Comparison of ENCODE assay signal across 8 mouse cellular contexts in genomic region chr8:95634063-95634340, GRCm38 (mm10). TPM values are rescaled to one million over a fixed set of nuclear protein-coding genes. Genes with fewer than 3 reads are reported as not detected.
DNase-seq lines count a peak whose midpoint lies in the region; ATAC-seq lines count a peak whose summit lies in the region.

No protein-coding gene starts in this region.

- no peak for ATAC-seq in kidney, embryonic 14.5 days (ENCODE audit: low FRiP score, low TSS enrichment)
- ATAC-seq in forebrain, embryonic 16.5 days = no peak

- H3K36me3 ChIP-seq in kidney, embryonic 14.5 days (ENCODE audit: control insufficient read depth, insufficient read depth, low read length) = peaks cover 6% of the 10 kb centered on the region; the same call in 1 of the 2 replicates
- H3K36me3 ChIP-seq in forebrain, embryonic 16.5 days (ENCODE audit: control insufficient read depth, insufficient read depth) = no peaks in the 10 kb centered on the region
- H3K36me3 ChIP-seq in midbrain, embryonic 10.5 days = peaks cover 15% of the 10 kb centered on the region

- no peaks in the 10 kb centered on the region for H3K9me3 ChIP-seq in kidney, embryonic 14.5 days (ENCODE audit: control insufficient read depth, low read length)
- no peaks in the 10 kb centered on the region for H3K9me3 ChIP-seq in forebrain, embryonic 16.5 days (ENCODE audit: control insufficient read depth, low read length)
- no peaks in the 10 kb centered on the region for H3K9me3 ChIP-seq in midbrain, embryonic 10.5 days (replicated peaks)

- no peak for DNase-seq in kidney, postnatal 10 days
- DNase-seq in NIH3T3 (ENCODE audit: low read depth) = peak; percentile 10
- no peak for DNase-seq in midbrain, embryonic 10.5 days (ENCODE audit: low spot score)
- no peak for DNase-seq in spleen, postnatal 14 days (ENCODE audit: low spot score in 2 of 2)
- no peak for DNase-seq in urinary bladder, postnatal 25 days (ENCODE audit: low spot score)
- no peak for DNase-seq in cerebellum, adult 11-12 months

- H3K4me1 ChIP-seq in kidney, embryonic 14.5 days (ENCODE audit: control insufficient read depth, insufficient read depth, low read length) = no peaks in the 10 kb centered on the region; the same call in 1 of the 2 replicates
- H3K4me1 ChIP-seq in forebrain, embryonic 16.5 days (replicated peaks; ENCODE audit: control insufficient read depth, insufficient read depth, low read length) = peaks cover 9% of the 10 kb centered on the region
- H3K4me1 ChIP-seq in midbrain, embryonic 10.5 days = peaks cover 11% of the 10 kb centered on the region

- peak overlapping the region; percentile 70 for H3K9ac ChIP-seq in kidney, embryonic 14.5 days (ENCODE audit: low read depth, low read length)
- peak overlapping the region; percentile 68 for H3K9ac ChIP-seq in forebrain, embryonic 16.5 days (replicated peaks; ENCODE audit: low read depth, low read length)

- WGBS in kidney, embryonic 14.5 days = 5% methylated on average over 6 of the region's 6 CpGs
- 2% methylated on average over 6 of the region's 6 CpGs for WGBS in forebrain, embryonic 16.5 days
- 6% methylated on average over 6 of the region's 6 CpGs for WGBS in midbrain, embryonic 10.5 days

- no peak overlapping the region for H3K27ac ChIP-seq in kidney, embryonic 14.5 days (ENCODE audit: low read depth, low read length)
- H3K27ac ChIP-seq in forebrain, embryonic 16.5 days (ENCODE audit: low read length) = no peak overlapping the region
- peak overlapping the region; percentile 87 for H3K27ac ChIP-seq in midbrain, embryonic 10.5 days (replicated peaks)

- peak overlapping the region; percentile 63 for H3K4me2 ChIP-seq in kidney, embryonic 14.5 days (replicated peaks; ENCODE audit: low read depth, low read length)
- peak overlapping the region; percentile 89 for H3K4me2 ChIP-seq in forebrain, embryonic 16.5 days (ENCODE audit: low read length)

- peak overlapping the region; percentile 78 for H3K4me3 ChIP-seq in kidney, embryonic 14.5 days (ENCODE audit: low read length)
- peak overlapping the region; percentile 58 for H3K4me3 ChIP-seq in forebrain, embryonic 16.5 days (replicated peaks; ENCODE audit: low read length)
- peak overlapping the region; percentile 94 for H3K4me3 ChIP-seq in midbrain, embryonic 10.5 days

- no peaks in the 10 kb centered on the region for H3K27me3 ChIP-seq in kidney, embryonic 14.5 days (ENCODE audit: control insufficient read depth, insufficient read depth, low read length)
- H3K27me3 ChIP-seq in forebrain, embryonic 16.5 days (replicated peaks; ENCODE audit: control insufficient read depth, insufficient read depth, low read length) = no peaks in the 10 kb centered on the region; the same call in 1 of the 2 replicates
- peaks cover 12% of the 10 kb centered on the region for H3K27me3 ChIP-seq in midbrain, embryonic 10.5 days (ENCODE audit: low read depth, poor library complexity, severe bottlenecking)

RNA-seq across cellular contexts. Expression of gene Gins3, which starts 0.7 kb away (rescaled TPM):
- 17.3 and 27.0 TPM in 2 replicates for polyA plus RNA-seq in kidney, embryonic 14.5 days (2014; fragmentation: Nextera tagmentation; extraction: Ambion mirVana)
- 10.8 and 11.5 TPM in 2 replicates for polyA plus RNA-seq in forebrain, embryonic 16.5 days (2015; fragmentation: Nextera tagmentation; extraction: Ambion mirVana)
- polyA plus RNA-seq in midbrain, embryonic 10.5 days (2016; fragmentation: Nextera tagmentation; extraction: Ambion mirVana) = 31.2 and 31.7 TPM in 2 replicates

RNA-seq across cellular contexts. Expression of gene Ndrg4, which starts 42.8 kb away (rescaled TPM):
- polyA plus RNA-seq in kidney, embryonic 14.5 days (2014; fragmentation: Nextera tagmentation; extraction: Ambion mirVana) = 6.7 and 11.4 TPM in 2 replicates
- polyA plus RNA-seq in forebrain, embryonic 16.5 days (2015; fragmentation: Nextera tagmentation; extraction: Ambion mirVana) = 221 and 296 TPM in 2 replicates
- polyA plus RNA-seq in midbrain, embryonic 10.5 days (2016; fragmentation: Nextera tagmentation; extraction: Ambion mirVana) = 27.4 and 43.9 TPM in 2 replicates

RNA-seq across cellular contexts. Expression of gene Prss54, which starts 57.9 kb away (rescaled TPM):
- polyA plus RNA-seq in kidney, embryonic 14.5 days (2014; fragmentation: Nextera tagmentation; extraction: Ambion mirVana) = not detected in 2 replicates
- not detected in 2 replicates for polyA plus RNA-seq in forebrain, embryonic 16.5 days (2015; fragmentation: Nextera tagmentation; extraction: Ambion mirVana)
- polyA plus RNA-seq in midbrain, embryonic 10.5 days (2016; fragmentation: Nextera tagmentation; extraction: Ambion mirVana) = not detected in 2 replicates
